Mouse (Mus musculus) spleen, adult 2 months (tissue): ENCODE data around the gene Dock9. TPM values are rescaled to one million over a fixed set of nuclear protein-coding genes. Genes with fewer than 3 reads are reported as not detected.

Experiments used
- DNase-seq, 2 experiments: peaks; one replicate each; pipeline versions ENCODE4 v3.0.0 to v3.0.0-alpha.2; 2012 to 2021; ENCODE audit warnings: low spot score in 2 of 2, low read depth in 1 of 2
- H3K27ac ChIP-seq: fragments of 200-500 bp; 2 replicates; pipeline ENCODE4 v1.5.1; 2012; ENCODE audit warnings: low read length, inconsistent platforms; ENCODE audit not compliant: insufficient read depth
- H3K27me3 ChIP-seq: fragments of 200-500 bp; 2 replicates; pipeline ENCODE4 v1.6.1; 2012; ENCODE audit warnings: mild to moderate bottlenecking, moderate library complexity, low read length, inconsistent platforms; ENCODE audit not compliant: control insufficient read depth, insufficient read depth
- H3K36me3 ChIP-seq: fragments of 200-500 bp; 2 replicates; pipeline ENCODE4 v1.6.1; 2012; ENCODE audit warnings: mild to moderate bottlenecking, low read length, inconsistent platforms; ENCODE audit not compliant: control insufficient read depth, insufficient read depth
- H3K4me1 ChIP-seq: fragments of 200-500 bp; 2 replicates; pipeline ENCODE4 v1.6.1; 2011; ENCODE audit warnings: inconsistent platforms; ENCODE audit not compliant: control insufficient read depth, insufficient read depth, insufficient read length
- H3K4me3 ChIP-seq: fragments of 200-500 bp; 2 replicates; pipeline ENCODE4 v1.5.1; 2011; ENCODE audit warnings: mild to moderate bottlenecking, inconsistent platforms; ENCODE audit not compliant: insufficient read depth, insufficient read length; ENCODE audit errors: extremely low read depth
- CTCF ChIP-seq: fragments of 200-500 bp; IDR thresholded peaks from 2 replicates; pipeline ENCODE4 v1.5.1; 2011; ENCODE audit warnings: mild to moderate bottlenecking, inconsistent platforms; ENCODE audit not compliant: insufficient read depth, insufficient read length, insufficient replicate concordance; ENCODE audit errors: extremely low read depth
- POLR2A ChIP-seq: fragments of 200-500 bp; IDR thresholded peaks from 2 replicates; pipeline ENCODE4 v1.6.1; 2011; ENCODE audit warnings: low read depth, low read length, inconsistent platforms
- WGBS: fragments of 180-500 bp; shearing (Covaris S2); methylation state at CpG from one replicate; pipeline ENCODE4 v1.1.7; 2018; 5-methylcytosine and 5-hydroxymethylcytosine counted together
- polyA plus RNA-seq: library from polyadenylated mRNA; depleted of rRNA; stranded (reverse); fragments of >200 nt; gene quantifications from 2 replicates; pipeline ENCODE4 v1.2.3, GENCODE M21; 2012

Gene Dock9
- polyA plus RNA-seq, 1 experiment: 7.8 TPM

DNA sequence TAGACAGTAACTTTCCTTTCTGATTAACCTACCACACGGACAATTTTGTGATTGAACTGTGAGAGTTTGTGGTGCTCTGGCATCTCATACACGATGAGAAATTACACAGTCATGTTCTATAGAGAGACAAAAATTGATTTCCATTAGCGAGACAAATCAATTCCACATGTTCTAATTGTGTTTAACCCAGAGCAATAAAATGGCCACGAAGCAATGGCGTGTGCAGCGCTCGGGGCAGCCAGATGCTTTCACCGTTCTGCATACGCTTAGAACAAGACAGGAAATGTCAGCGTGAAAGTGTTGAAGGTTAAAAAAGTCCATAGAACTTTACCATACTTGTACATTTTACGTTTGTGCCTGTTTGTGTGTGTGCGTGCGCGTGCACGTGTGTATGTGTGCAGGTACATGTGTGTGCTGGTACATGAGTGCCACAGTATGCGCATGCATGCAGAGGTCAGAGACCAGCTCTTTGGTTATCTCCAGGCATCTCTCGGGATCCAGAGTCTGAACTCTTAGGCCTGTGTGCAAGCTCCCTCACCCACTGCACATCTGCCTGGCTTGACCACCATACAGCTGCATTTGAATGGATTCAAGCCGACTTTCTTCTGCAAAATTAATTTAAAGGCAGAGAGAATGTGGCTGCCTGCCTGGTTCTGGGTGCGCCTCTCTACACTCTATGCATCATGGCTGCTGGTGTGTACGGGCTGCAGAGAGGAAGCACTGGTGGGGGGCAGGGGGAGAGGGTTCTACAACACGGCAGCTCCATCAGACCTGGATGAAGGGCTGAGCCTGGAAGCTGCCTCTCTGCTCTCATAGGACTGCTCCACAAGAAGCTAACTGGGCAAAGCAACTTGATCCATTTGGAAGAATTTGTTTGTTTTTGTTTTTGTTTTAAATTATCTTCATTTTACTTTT, 241.0 kb downstream of the Dock9 start:
- Histone ChIP-seq H3K4me3 (no peak overlapping the region), H3K27me3 (no peaks in the 10 kb centered on the region), H3K4me1 (peaks cover 2% of the 10 kb centered on the region; the same call in 1 of the 2 replicates), H3K36me3 (no peaks in the 10 kb centered on the region), H3K27ac (no peak overlapping the region)
- DNase-seq: no peak
- TF ChIP-seq POLR2A: no peak
- TF ChIP-seq CTCF: no peak
- WGBS: 91% methylated on average over 21 of the region's 21 CpGs

DNA sequence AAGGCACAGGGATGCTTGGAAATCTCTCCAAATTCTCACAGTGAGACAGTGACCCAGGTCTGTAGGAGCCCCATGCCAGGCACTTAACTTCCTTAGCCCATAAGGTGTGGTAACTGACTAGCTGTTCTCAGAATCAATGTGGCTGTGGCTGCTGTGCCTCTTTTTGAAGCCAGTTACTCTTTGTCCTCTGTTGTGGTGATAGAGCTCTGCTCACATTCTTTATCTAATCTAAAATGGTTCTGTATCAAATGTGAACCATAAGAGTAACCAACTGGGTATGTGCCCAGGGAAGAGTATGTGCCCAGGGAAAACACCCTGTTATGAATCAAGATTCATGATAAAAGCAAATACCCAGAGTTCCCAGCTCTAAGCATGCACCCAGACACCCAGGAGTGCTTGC, 243.9 kb downstream of the Dock9 start:
- no peaks in the 10 kb centered on the region for H3K36me3 ChIP-seq
- TF ChIP-seq CTCF (no peak), POLR2A (no peak)
- H3K27me3 ChIP-seq: no peaks in the 10 kb centered on the region
- H3K27ac ChIP-seq: no peak overlapping the region
- DNase-seq: no peak
- H3K4me1 ChIP-seq: peaks cover 2% of the 10 kb centered on the region; the same call in 1 of the 2 replicates
- no peak overlapping the region for H3K4me3 ChIP-seq

DNA sequence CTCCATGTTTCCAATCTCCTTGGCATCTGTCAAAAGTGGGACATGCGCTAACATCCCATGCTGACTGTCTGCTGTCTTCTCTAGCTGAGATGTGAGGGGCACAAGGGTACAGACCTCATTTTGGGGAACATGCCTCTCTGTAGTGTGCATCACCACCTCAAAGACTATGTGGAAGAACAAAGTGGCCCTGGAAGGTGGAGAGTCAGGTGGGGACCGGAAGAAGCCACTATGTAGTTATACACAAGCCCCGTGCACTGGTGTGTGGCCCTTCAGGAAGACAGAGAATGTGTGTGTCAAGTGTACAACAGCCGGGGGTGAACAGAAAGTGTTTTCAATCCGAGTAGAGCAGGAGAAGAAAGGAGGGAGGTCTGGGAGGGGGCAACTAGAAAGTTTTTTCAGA, 245.1 kb downstream of the Dock9 start:
- 71% methylated on average over 5 of the region's 5 CpGs for WGBS
- H3K36me3 ChIP-seq: no peaks in the 10 kb centered on the region
- no peak for DNase-seq
- H3K4me3 ChIP-seq: no peak overlapping the region
- TF ChIP-seq CTCF: no peak
- TF ChIP-seq POLR2A: no peak
- H3K27me3 ChIP-seq: no peaks in the 10 kb centered on the region
- H3K4me1 ChIP-seq: peaks cover 2% of the 10 kb centered on the region; the same call in 1 of the 2 replicates
- H3K27ac ChIP-seq: no peak overlapping the region

DNA sequence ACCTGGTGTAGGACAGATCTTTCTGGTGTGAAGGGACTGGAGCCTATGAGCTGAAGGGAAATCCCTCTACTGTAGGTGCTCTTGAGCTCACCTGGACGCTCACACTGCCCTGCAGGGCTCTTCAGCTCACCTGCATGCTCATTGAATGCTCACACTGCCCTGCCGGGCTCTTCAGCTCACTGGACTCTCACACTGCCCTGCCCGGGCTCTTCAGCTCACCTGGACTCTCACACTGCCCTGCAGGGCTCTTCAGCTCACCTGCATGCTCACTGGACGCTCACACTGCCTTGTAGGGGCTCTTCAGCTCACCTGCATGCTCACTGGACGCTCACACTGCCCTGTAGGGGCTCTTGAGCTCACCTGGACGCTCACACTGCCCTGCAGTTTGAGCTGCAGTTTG, 247.8 kb downstream of the Dock9 start:
- Histone ChIP-seq H3K27ac (no peak overlapping the region), H3K4me3 (no peak overlapping the region), H3K27me3 (no peaks in the 10 kb centered on the region), H3K4me1 (peaks cover 2% of the 10 kb centered on the region; the same call in 1 of the 2 replicates), H3K36me3 (no peaks in the 10 kb centered on the region)
- 80% methylated on average over 6 of the region's 6 CpGs for WGBS
- no peak for DNase-seq
- TF ChIP-seq POLR2A (no peak), CTCF (no peak)

DNA sequence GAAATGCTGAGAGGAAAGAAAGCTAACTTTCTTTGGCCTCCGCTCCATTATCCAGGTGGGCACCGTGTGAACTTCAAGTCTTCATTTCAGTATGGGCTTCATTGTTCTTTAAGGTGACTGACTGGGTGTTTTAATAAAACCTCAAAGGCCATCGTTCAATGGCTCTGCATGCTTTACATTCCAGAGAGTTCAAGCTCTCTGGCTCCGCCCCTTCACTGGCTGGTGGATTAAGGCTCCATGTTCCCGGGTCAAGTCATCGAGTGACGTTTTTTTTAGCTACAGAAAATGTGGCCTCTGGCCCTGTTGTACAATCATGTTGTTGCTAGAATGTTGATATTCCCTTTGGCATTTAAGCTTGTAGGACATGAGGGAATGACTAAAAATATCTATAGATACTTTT, 249.9 kb downstream of the Dock9 start:
- TF ChIP-seq POLR2A (no peak), CTCF (no peak)
- no peak overlapping the region for H3K4me3 ChIP-seq
- 0 out of 2 replicates have a peak, but pooled peaks cover 1% of the 10 kb centered on the region for H3K36me3 ChIP-seq
- H3K27me3 ChIP-seq: no peaks in the 10 kb centered on the region
- WGBS: 89% methylated on average over 7 of the region's 7 CpGs
- H3K4me1 ChIP-seq: no peaks in the 10 kb centered on the region
- no peak for DNase-seq
- no peak overlapping the region for H3K27ac ChIP-seq

DNA sequence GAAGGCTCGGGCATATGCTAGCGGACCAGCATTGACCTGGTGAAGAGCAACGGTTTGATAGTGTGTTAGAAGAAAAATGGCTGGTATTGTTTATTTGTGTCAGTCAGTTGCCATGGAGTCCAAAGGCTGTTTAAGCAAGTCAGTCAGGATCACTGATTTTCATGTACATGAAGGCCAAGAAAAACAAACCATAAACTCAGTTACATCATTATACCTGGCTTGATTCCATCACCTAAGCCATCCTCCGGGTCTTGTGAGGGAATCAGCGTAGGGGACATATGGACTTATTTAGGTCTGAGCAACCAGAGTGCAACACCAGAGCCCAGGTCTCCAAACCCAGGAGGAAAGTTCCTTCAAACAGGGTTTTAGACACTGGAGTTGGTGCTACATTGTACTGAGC, 251.0 kb downstream of the Dock9 start:
- no peaks in the 10 kb centered on the region for H3K27me3 ChIP-seq
- H3K4me1 ChIP-seq: no peaks in the 10 kb centered on the region
- H3K27ac ChIP-seq: no peak overlapping the region
- H3K36me3 ChIP-seq: 0 out of 2 replicates have a peak, but pooled peaks cover 1% of the 10 kb centered on the region
- TF ChIP-seq POLR2A: no peak
- no peak for TF ChIP-seq CTCF
- 92% methylated on average over 5 of the region's 5 CpGs for WGBS
- no peak for DNase-seq
- no peak overlapping the region for H3K4me3 ChIP-seq
